Mouse (Mus musculus) olfactory bulb, adult 2 months (tissue): ENCODE measurements at regions not wholly inside any gene's neighbourhood (a gene's known extent, or its start where the extent isn't known, plus 50 kb on each side); places are given as distances from the start of the nearest gene placed in this dataset.

Experiments
- CTCF ChIP-seq: fragments of 200-500 bp; IDR thresholded peaks from 2 replicates; pipeline ENCODE4 v1.5.1; 2012; ENCODE audit warnings: low read depth, mild to moderate bottlenecking, low read length, moderate library complexity; ENCODE audit not compliant: insufficient read depth
- POLR2A ChIP-seq: fragments of 200-500 bp; IDR thresholded peaks from 2 replicates; pipeline ENCODE4 v1.6.1; 2012; ENCODE audit warnings: mild to moderate bottlenecking, low read depth, low read length, moderate library complexity; ENCODE audit not compliant: insufficient read depth

GRCm38 (mm10) chr5:133754180-133754579, 345.3 kb upstream of the Castor2 start:
- no peak for TF ChIP-seq CTCF
- TF ChIP-seq POLR2A = no peak
